Mouse (Mus musculus) lung, postnatal 0 days (tissue): Measurements from ENCODE around the gene Trmt44. TPM values are rescaled to one million over a fixed set of nuclear protein-coding genes. Genes with fewer than 3 reads are reported as not detected.
"Not testable (repeated sequence)": the region's sequence is repeated elsewhere in the genome, so short reads cannot be mapped to it uniquely, and the experiment has no call there.

Source experiments
- ATAC-seq: fragments of 200-750 bp; cut with Nextera tagmentation; 2 replicates; pipeline ENCODE4 v1.8.0; 2017; ENCODE audit warnings: moderate library complexity
- DNase-seq: peaks from one replicate; pipeline ENCODE4 v3.0.0-alpha.2; 2016; ENCODE audit warnings: low spot score
- H3K27ac ChIP-seq: fragments of 300-500 bp; sonication (generic); 2 replicates; pipeline ENCODE4 v1.5.1; 2014; ENCODE audit warnings: antibody characterized with exemption, mild to moderate bottlenecking, low read length, mixed read lengths
- H3K27me3 ChIP-seq: fragments of 300-500 bp; sonication (generic); replicated peaks from 2 replicates; pipeline ENCODE4 v1.6.1; 2014; ENCODE audit warnings: low read length, mixed read lengths; ENCODE audit not compliant: insufficient read depth
- H3K36me3 ChIP-seq: fragments of 300-500 bp; sonication (generic); 2 replicates; pipeline ENCODE4 v1.6.1; 2014; ENCODE audit warnings: low read length, mixed read lengths; ENCODE audit not compliant: insufficient read depth
- H3K4me1 ChIP-seq: fragments of 300-500 bp; sonication (generic); 2 replicates; pipeline ENCODE4 v1.6.1; 2014; ENCODE audit warnings: antibody characterized with exemption, low read depth, low read length, mixed read lengths; ENCODE audit not compliant: insufficient read depth
- H3K4me2 ChIP-seq: fragments of 300-500 bp; sonication (generic); replicated peaks from 2 replicates; pipeline ENCODE4 v1.6.1; 2014; ENCODE audit warnings: low read depth, mild to moderate bottlenecking, low read length, moderate library complexity, mixed read lengths
- H3K4me3 ChIP-seq: fragments of 300-500 bp; sonication (generic); 2 replicates; pipeline ENCODE4 v1.5.1; 2014; ENCODE audit warnings: low read depth, low read length
- H3K9ac ChIP-seq: fragments of 300-500 bp; sonication (generic); replicated peaks from 2 replicates; pipeline ENCODE4 v1.6.1; 2014; ENCODE audit warnings: low read depth, mild to moderate bottlenecking
- H3K9me3 ChIP-seq: fragments of 300-500 bp; sonication (generic); 2 replicates; pipeline ENCODE4 v1.6.1; 2016; ENCODE audit warnings: low read length, mixed read lengths
- CTCF ChIP-seq: IDR thresholded peaks from 2 replicates; pipeline ENCODE4 v1.5.1; 2016; ENCODE audit warnings: antibody characterized with exemption, mild to moderate bottlenecking
- EP300 ChIP-seq: IDR thresholded peaks from 2 replicates; pipeline ENCODE4 v1.6.1; 2016; ENCODE audit warnings: antibody characterized with exemption, mild to moderate bottlenecking, control low read depth
- WGBS: fragments of 180-500 bp; shearing (Covaris S2); extraction: QIAGEN DNeasy Blood & Tissue Kit; methylation state at CpG from one replicate; pipeline ENCODE4 v1.1.7; 2014; 5-methylcytosine and 5-hydroxymethylcytosine counted together
- polyA plus RNA-seq: library from polyadenylated mRNA; unstranded; fragments of >200 nt; fragmentation: Nextera tagmentation; extraction: Ambion mirVana; gene quantifications from 2 replicates; pipeline ENCODE4 v1.2.1, GENCODE M21; 2015

Gene Trmt44
- polyA plus RNA-seq, 1 experiment from 2014 or later = 3.4 TPM

- Histone ChIP-seq H3K36me3 (peaks cover 43% of the 10 kb centered on the region), H3K27ac (no peak overlapping the region), H3K9ac (no peak overlapping the region), H3K4me2 (no peak overlapping the region), H3K4me3 (no peak overlapping the region), H3K27me3 (no peaks in the 10 kb centered on the region), H3K4me1 (peaks cover 11% of the 10 kb centered on the region; the same call in 1 of the 2 replicates), H3K9me3 (no peaks in the 10 kb centered on the region)
- DNase-seq (no peak), ATAC-seq (no peak)
- no peak for TF ChIP-seq CTCF
- WGBS = 85% methylated on average over 6 of the region's 6 CpGs
These were observed 18.4 kb upstream of the Trmt44 start for GRCm38 (mm10) chr5:35593272-35593671.

- ATAC-seq = no peak
- Histone ChIP-seq H3K36me3 (peaks cover 42% of the 10 kb centered on the region), H3K27me3 (no peaks in the 10 kb centered on the region), H3K27ac (no peak overlapping the region), H3K4me3 (no peak overlapping the region), H3K4me1 (peaks cover 11% of the 10 kb centered on the region; the same call in 1 of the 2 replicates), H3K9ac (no peak overlapping the region), H3K9me3 (no peaks in the 10 kb centered on the region), H3K4me2 (no peak overlapping the region)
- WGBS = 55% methylated on average over 4 of the region's 4 CpGs
- no peak for DNase-seq
- TF ChIP-seq CTCF (no peak), EP300 (no peak)
These were observed 18.0 kb upstream of the Trmt44 start for GRCm38 (mm10) chr5:35592824-35593223.

- Histone ChIP-seq H3K4me2 (no peak overlapping the region), H3K9me3 (no peaks in the 10 kb centered on the region), H3K27ac (no peak overlapping the region), H3K36me3 (peaks cover 41% of the 10 kb centered on the region), H3K4me1 (peaks cover 11% of the 10 kb centered on the region; the same call in 1 of the 2 replicates), H3K4me3 (no peak overlapping the region), H3K27me3 (no peaks in the 10 kb centered on the region), H3K9ac (no peak overlapping the region)
- TF ChIP-seq CTCF (peak; percentile 43), EP300 (no peak)
- WGBS = 82% methylated on average over 21 of the region's 21 CpGs
- ATAC-seq = no peak
- DNase-seq = no peak
These were observed 17.3 kb upstream of the Trmt44 start for GRCm38 (mm10) chr5:35592081-35592736.

- DNase-seq (no peak), ATAC-seq (no peak)
- Histone ChIP-seq H3K4me3 (no peak overlapping the region), H3K9me3 (no peaks in the 10 kb centered on the region), H3K4me2 (no peak overlapping the region), H3K4me1 (peaks cover 6% of the 10 kb centered on the region; the same call in 1 of the 2 replicates), H3K27ac (no peak overlapping the region), H3K9ac (no peak overlapping the region), H3K27me3 (no peaks in the 10 kb centered on the region), H3K36me3 (peaks cover 41% of the 10 kb centered on the region)
- WGBS = 92% methylated on average over 4 of the region's 4 CpGs
- TF ChIP-seq EP300 (no peak), CTCF (no peak)
These were observed 16.6 kb upstream of the Trmt44 start for GRCm38 (mm10) chr5:35591497-35591896.

GRCm38 (mm10) chr5:35584259-35584658 is 9.4 kb upstream of the Trmt44 start:
- not testable (repeated sequence) for H3K27ac ChIP-seq
- 81% methylated on average over 2 of the region's 2 CpGs for WGBS

GRCm38 (mm10) chr5:35583221-35583783 is 8.4 kb upstream of the Trmt44 start:
- DNase-seq (no peak), ATAC-seq (no peak)
- WGBS = 2% methylated on average over 17 of the region's 17 CpGs
- H3K4me3 ChIP-seq = peak overlapping the region; percentile 60
- no peaks in the 10 kb centered on the region for H3K9me3 ChIP-seq
- peaks cover 1% of the 10 kb centered on the region; the same call in 1 of the 2 replicates for H3K36me3 ChIP-seq
- TF ChIP-seq EP300 (0 out of 2 replicates have a peak, but pooled peaks have one; percentile 4), CTCF (no peak)
- peaks cover 10% of the 10 kb centered on the region; the same call in 1 of the 2 replicates for H3K4me1 ChIP-seq
- no peaks in the 10 kb centered on the region for H3K27me3 ChIP-seq
- peak overlapping the region; percentile 50 for H3K9ac ChIP-seq
- peak overlapping the region; percentile 88 for H3K27ac ChIP-seq
- H3K4me2 ChIP-seq = peak overlapping the region; percentile 68

More at GRCm38 (mm10) chr5:35584259-35584658, 9.4 kb upstream of the Trmt44 start:
- DNase-seq, H3K4me1 ChIP-seq, H3K27me3 ChIP-seq, H3K4me3 ChIP-seq, ATAC-seq, H3K9ac ChIP-seq, H3K9me3 ChIP-seq, H3K4me2 ChIP-seq: not testable (repeated sequence)
- peaks cover 11% of the 10 kb centered on the region; the same call in 1 of the 2 replicates for H3K36me3 ChIP-seq
